Mouse (Mus musculus): ENCODE data around the gene Ccdc106. TPM values are rescaled to one million over a fixed set of nuclear protein-coding genes. Genes with fewer than 3 reads are reported as not detected.
"Not testable (repeated sequence)": the region's sequence is repeated elsewhere in the genome, so short reads cannot be mapped to it uniquely, and the experiment has no call there.

Ccdc106 gene
- polyA plus RNA-seq, 1 experiment from 2014 or later, result 21.9 TPM

- H3K4me2 ChIP-seq (ENCODE audit: low read depth, low read length), result 0 out of 2 replicates have a peak overlapping the region, but pooled peaks have one; percentile 15
- peaks cover 15% of the 10 kb centered on the region for H3K36me3 ChIP-seq (ENCODE audit: control insufficient read depth, insufficient read depth, low read length)
Measured at GRCm38 (mm10) chr7:4993999-4994788, 26.2 kb upstream of the Ccdc106 start.

GRCm38 (mm10) chr7:4995268-4996002 lies 24.9 kb upstream of the Ccdc106 start:
- ATAC-seq (ENCODE audit: insufficient read depth, low FRiP score), result peak; percentile 55
- peak overlapping the region; percentile 77 for H3K4me2 ChIP-seq (ENCODE audit: low read depth, low read length)
- H3K36me3 ChIP-seq (ENCODE audit: control insufficient read depth, insufficient read depth, low read length), result peaks cover 15% of the 10 kb centered on the region
- 4% methylated on average over 19 of the region's 19 CpGs for WGBS
- peaks cover 16% of the 10 kb centered on the region for H3K4me1 ChIP-seq (ENCODE audit: control insufficient read depth, insufficient read depth, low read length)
- H3K27me3 ChIP-seq (ENCODE audit: control insufficient read depth, insufficient read depth, low read length), result no peaks in the 10 kb centered on the region
- peaks cover 4% of the 10 kb centered on the region; the same call in 1 of the 2 replicates for H3K9me3 ChIP-seq (replicated peaks; ENCODE audit: control insufficient read depth, low read length)
- peak overlapping the region; percentile 91 for H3K9ac ChIP-seq (ENCODE audit: low read length)
- H3K27ac ChIP-seq (ENCODE audit: low read length), result peak overlapping the region; percentile 68
- peak overlapping the region; percentile 80 for H3K4me3 ChIP-seq (replicated peaks; ENCODE audit: low read length)

More at GRCm38 (mm10) chr7:4993999-4994788, 26.2 kb upstream of the Ccdc106 start:
- Histone ChIP-seq H3K9ac (ENCODE audit: low read length) (no peak overlapping the region), H3K4me3 (replicated peaks; ENCODE audit: low read length) (no peak overlapping the region), H3K27me3 (ENCODE audit: control insufficient read depth, insufficient read depth, low read length) (no peaks in the 10 kb centered on the region), H3K4me1 (ENCODE audit: control insufficient read depth, insufficient read depth, low read length) (peaks cover 16% of the 10 kb centered on the region), H3K27ac (ENCODE audit: low read length) (no peak overlapping the region), H3K9me3 (replicated peaks; ENCODE audit: control insufficient read depth, low read length) (peaks cover 4% of the 10 kb centered on the region; the same call in 1 of the 2 replicates)
- WGBS, result 61% methylated on average over 59 of the region's 59 CpGs
- ATAC-seq (ENCODE audit: insufficient read depth, low FRiP score), result no peak

- peak within 1 kb of the TSS; percentile 68 for H3K27ac ChIP-seq (ENCODE audit: low read length)
- peaks cover 16% of the 10 kb centered on the region for H3K4me1 ChIP-seq (ENCODE audit: control insufficient read depth, insufficient read depth, low read length)
- WGBS, result 8% methylated on average over 14 of the region's 26 CpGs
- peaks cover 15% of the 10 kb centered on the region for H3K36me3 ChIP-seq (ENCODE audit: control insufficient read depth, insufficient read depth, low read length)
- no peaks in the 10 kb centered on the region for H3K27me3 ChIP-seq (ENCODE audit: control insufficient read depth, insufficient read depth, low read length)
- H3K4me2 ChIP-seq (ENCODE audit: low read depth, low read length), result peak within 1 kb of the TSS; percentile 77
- ATAC-seq (ENCODE audit: insufficient read depth, low FRiP score), result peak; percentile 91
- peak within 1 kb of the TSS; percentile 91 for H3K9ac ChIP-seq (ENCODE audit: low read length)
- H3K9me3 ChIP-seq (replicated peaks; ENCODE audit: control insufficient read depth, low read length), result peaks cover 4% of the 10 kb centered on the region; the same call in 1 of the 2 replicates
- peak within 1 kb of the TSS; percentile 80 for H3K4me3 ChIP-seq (replicated peaks; ENCODE audit: low read length)
Measured at GRCm38 (mm10) chr7:4996003-4996895, 24.1 kb upstream of the Ccdc106 start, which contains the start of gene Zfp579. TSS of gene Zfp579 (minus strand) at chr7:4996158.

- no peak for ATAC-seq (ENCODE audit: insufficient read depth, low FRiP score)
- WGBS, result 58% methylated on average over 6 of the region's 8 CpGs
- Histone ChIP-seq H3K9ac (ENCODE audit: low read length) (no peak overlapping the region), H3K4me1 (ENCODE audit: control insufficient read depth, insufficient read depth, low read length) (peaks cover 16% of the 10 kb centered on the region), H3K9me3 (replicated peaks; ENCODE audit: control insufficient read depth, low read length) (peaks cover 4% of the 10 kb centered on the region; the same call in 1 of the 2 replicates), H3K4me2 (ENCODE audit: low read depth, low read length) (peak overlapping the region; percentile 77), H3K27me3 (ENCODE audit: control insufficient read depth, insufficient read depth, low read length) (no peaks in the 10 kb centered on the region), H3K27ac (ENCODE audit: low read length) (no peak overlapping the region), H3K36me3 (ENCODE audit: control insufficient read depth, insufficient read depth, low read length) (peaks cover 15% of the 10 kb centered on the region), H3K4me3 (replicated peaks; ENCODE audit: low read length) (no peak overlapping the region; the same call in 1 of the 2 replicates)
Measured at GRCm38 (mm10) chr7:4996934-4997333, 23.4 kb upstream of the Ccdc106 start.

GRCm38 (mm10) chr7:4999876-5000275 lies 20.5 kb upstream of the Ccdc106 start:
- H3K27me3 ChIP-seq (ENCODE audit: control insufficient read depth, insufficient read depth, low read length), result no peaks in the 10 kb centered on the region
- H3K4me3 ChIP-seq (replicated peaks; ENCODE audit: low read length), result no peak overlapping the region
- H3K9me3 ChIP-seq (replicated peaks; ENCODE audit: control insufficient read depth, low read length), result no peaks in the 10 kb centered on the region
- H3K36me3 ChIP-seq (ENCODE audit: control insufficient read depth, insufficient read depth, low read length), result no peaks in the 10 kb centered on the region
- H3K9ac ChIP-seq (ENCODE audit: low read length), result no peak overlapping the region
- ATAC-seq (ENCODE audit: insufficient read depth, low FRiP score), result no peak
- no peak overlapping the region for H3K27ac ChIP-seq (ENCODE audit: low read length)
- peaks cover 12% of the 10 kb centered on the region for H3K4me1 ChIP-seq (ENCODE audit: control insufficient read depth, insufficient read depth, low read length)
- H3K4me2 ChIP-seq (ENCODE audit: low read depth, low read length), result no peak overlapping the region
- 64% methylated on average over 2 of the region's 2 CpGs for WGBS

GRCm38 (mm10) chr7:5002876-5003275 lies 17.5 kb upstream of the Ccdc106 start:
- ATAC-seq (ENCODE audit: insufficient read depth, low FRiP score); H3K9me3 ChIP-seq (replicated peaks; ENCODE audit: control insufficient read depth, low read length); H3K9ac ChIP-seq (ENCODE audit: low read length); H3K4me3 ChIP-seq (replicated peaks; ENCODE audit: low read length); H3K4me1 ChIP-seq (ENCODE audit: control insufficient read depth, insufficient read depth, low read length); H3K27ac ChIP-seq (ENCODE audit: low read length); H3K4me2 ChIP-seq (ENCODE audit: low read depth, low read length); H3K27me3 ChIP-seq (ENCODE audit: control insufficient read depth, insufficient read depth, low read length): not testable (repeated sequence)
- H3K36me3 ChIP-seq (ENCODE audit: control insufficient read depth, insufficient read depth, low read length), result peaks cover 12% of the 10 kb centered on the region
- 69% methylated on average over 8 of the region's 8 CpGs for WGBS

GRCm38 (mm10) chr7:5008229-5008628 lies 12.1 kb upstream of the Ccdc106 start:
- H3K27ac ChIP-seq (ENCODE audit: low read length), result no peak overlapping the region

GRCm38 (mm10) chr7:5012681-5013513 lies 7.5 kb upstream of the Ccdc106 start:
- Histone ChIP-seq H3K27ac (ENCODE audit: low read length) (no peak overlapping the region), H3K4me1 (ENCODE audit: control insufficient read depth, insufficient read depth, low read length) (peaks cover 5% of the 10 kb centered on the region), H3K4me2 (ENCODE audit: low read depth, low read length) (peak overlapping the region; percentile 55), H3K36me3 (ENCODE audit: control insufficient read depth, insufficient read depth, low read length) (peaks cover 46% of the 10 kb centered on the region), H3K9me3 (replicated peaks; ENCODE audit: control insufficient read depth, low read length) (0 out of 2 replicates have a peak, but pooled peaks cover 2% of the 10 kb centered on the region), H3K27me3 (ENCODE audit: control insufficient read depth, insufficient read depth, low read length) (no peaks in the 10 kb centered on the region), H3K9ac (ENCODE audit: low read length) (no peak overlapping the region), H3K4me3 (replicated peaks; ENCODE audit: low read length) (0 out of 2 replicates have a peak overlapping the region, but pooled peaks have one; percentile 83)
- ATAC-seq (ENCODE audit: insufficient read depth, low FRiP score), result no peak
- 87% methylated on average over 27 of the region's 27 CpGs for WGBS

More at GRCm38 (mm10) chr7:5008229-5008628, 12.1 kb upstream of the Ccdc106 start:
- peaks cover 58% of the 10 kb centered on the region for H3K36me3 ChIP-seq (ENCODE audit: control insufficient read depth, insufficient read depth, low read length)
- WGBS, result 97% methylated on average over 26 of the region's 26 CpGs
- no peak overlapping the region for H3K9ac ChIP-seq (ENCODE audit: low read length)
- H3K4me2 ChIP-seq (ENCODE audit: low read depth, low read length), result no peak overlapping the region
- no peak overlapping the region for H3K4me3 ChIP-seq (replicated peaks; ENCODE audit: low read length)
- H3K9me3 ChIP-seq (replicated peaks; ENCODE audit: control insufficient read depth, low read length), result 0 out of 2 replicates have a peak, but pooled peaks cover 2% of the 10 kb centered on the region
- no peaks in the 10 kb centered on the region for H3K4me1 ChIP-seq (ENCODE audit: control insufficient read depth, insufficient read depth, low read length)
- ATAC-seq (ENCODE audit: insufficient read depth, low FRiP score), result no peak
- H3K27me3 ChIP-seq (ENCODE audit: control insufficient read depth, insufficient read depth, low read length), result no peaks in the 10 kb centered on the region

All from stomach, embryonic 16.5 days (tissue).